Mouse (Mus musculus) kidney, adult 11 months (tissue): ENCODE measurements around the gene Endou.

Experiments used
- DNase-seq: peaks from one replicate; pipeline ENCODE4 v3.0.0; 2022

The Endou gene

DNA sequence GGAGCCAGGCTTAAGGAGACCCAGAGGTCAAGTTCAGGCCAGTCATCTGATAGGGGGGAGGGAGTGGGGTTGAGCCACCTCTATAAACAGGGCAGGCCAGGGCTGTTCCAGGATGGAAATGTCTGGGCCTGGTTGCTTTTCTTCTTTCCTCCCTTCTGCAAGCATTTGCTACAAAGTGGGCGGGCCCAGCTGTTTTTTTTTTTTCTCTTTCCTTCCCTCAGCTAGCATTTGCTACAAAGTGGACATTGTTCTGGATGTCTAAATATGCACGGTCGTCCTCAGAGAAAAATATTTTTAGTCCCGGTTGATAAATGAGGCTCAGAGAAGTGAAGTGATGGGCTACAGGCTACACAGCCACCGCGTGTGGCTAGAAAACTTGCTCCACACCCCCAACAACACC, 23.3 kb upstream of the Endou start:
- DNase-seq = peak; percentile 39

DNA sequence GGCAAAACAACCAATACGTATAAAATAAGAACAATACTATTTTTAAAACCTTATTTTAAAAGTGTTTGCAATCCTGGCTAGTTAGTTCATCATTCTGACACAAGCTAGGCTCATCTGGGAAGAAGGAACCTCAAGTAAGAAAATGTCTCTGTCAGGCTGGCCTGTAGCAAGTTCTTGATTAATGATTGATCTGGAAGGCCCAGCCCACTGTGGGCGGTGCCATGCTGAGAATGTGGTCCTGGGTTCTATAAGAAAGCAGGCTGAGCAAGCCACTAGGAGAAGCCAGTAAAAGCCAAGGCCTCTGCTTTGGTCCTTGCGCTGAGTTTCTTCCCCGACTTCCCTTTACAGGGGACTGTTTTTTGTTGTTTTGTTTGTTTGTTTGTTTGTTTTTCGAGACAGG, 21.4 kb upstream of the Endou start:
- DNase-seq = peak; percentile 50

DNA sequence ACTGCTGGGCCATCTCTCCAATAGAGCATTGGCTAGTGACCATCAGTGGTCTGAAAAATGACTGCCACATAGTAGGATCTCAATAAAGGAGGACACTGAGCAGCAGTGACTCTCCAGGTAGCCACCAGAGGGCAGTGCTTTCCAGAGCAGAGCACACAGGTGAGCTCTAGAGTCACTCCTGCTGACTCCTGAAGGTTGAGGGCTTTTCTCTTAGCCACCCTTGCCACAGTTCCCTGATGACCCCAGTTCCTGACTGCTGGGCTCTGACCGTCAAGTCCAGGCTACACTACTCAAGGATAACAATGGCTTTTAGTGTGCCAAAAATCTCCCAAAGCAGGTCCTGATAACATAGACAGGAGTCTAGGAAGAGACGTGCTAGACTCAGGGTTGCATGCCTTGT, 20.5 kb upstream of the Endou start:
- peak; percentile 30 for DNase-seq

DNA sequence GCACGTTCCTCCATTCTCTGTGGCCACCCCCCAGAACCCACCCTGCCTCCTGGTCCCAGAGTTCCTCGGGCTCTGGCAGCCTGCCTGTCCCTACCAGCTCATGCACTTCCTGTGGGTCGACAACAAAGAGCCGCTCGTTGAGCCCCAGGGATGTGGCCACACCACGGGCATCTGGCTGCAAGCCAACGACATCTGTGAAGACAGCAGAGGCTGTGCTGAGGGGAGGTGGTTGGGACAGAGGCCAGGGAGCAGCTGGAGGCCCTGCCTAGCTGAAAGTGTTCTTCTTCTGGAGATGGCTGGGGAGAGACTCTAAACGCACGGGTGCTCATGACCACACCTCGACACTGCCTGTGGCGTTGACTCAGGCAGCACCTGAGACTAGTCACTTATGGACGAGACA, 19.6 kb upstream of the Endou start:
- peak; percentile 82 for DNase-seq

DNA sequence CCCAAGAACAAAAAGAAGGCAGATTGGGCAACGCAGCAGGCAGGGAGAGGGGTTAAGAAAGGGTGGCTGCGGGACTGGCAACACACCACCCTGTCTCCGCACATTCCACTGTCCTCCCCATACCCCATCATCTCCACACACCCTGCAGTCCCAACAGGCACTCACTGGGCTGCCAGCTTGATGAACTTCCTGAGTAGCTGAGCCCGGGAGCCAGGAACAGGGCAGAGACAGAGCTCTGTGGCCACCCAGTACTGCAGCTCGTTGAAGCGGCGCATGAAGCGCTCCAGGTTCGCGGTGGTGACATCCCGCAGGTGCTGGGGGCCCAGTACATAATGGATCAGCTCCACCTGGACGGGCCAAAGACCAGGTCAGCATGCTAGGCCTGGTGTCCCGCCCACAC, 18.7 kb upstream of the Endou start:
- no peak for DNase-seq

DNA sequence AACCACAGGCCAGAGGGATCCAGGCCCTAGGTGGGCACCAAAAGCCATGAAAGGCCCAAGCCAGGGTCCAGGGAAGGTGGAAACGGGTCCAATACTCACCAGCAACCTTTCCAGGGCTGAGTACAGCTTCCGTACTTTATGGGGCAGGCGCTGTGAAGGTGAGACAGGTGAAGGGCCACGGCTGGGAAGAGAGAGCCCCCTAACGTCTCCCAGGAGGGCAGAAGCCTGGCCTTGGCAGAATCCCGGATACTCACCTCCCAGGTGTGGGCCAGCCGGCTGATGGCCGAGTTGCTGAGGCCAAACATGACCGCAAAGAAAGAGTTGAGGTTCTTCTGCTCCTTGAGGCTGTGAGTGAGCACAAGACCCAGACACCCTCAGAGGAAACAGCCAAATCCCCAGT, 18.3 kb upstream of the Endou start:
- no peak for DNase-seq

DNA sequence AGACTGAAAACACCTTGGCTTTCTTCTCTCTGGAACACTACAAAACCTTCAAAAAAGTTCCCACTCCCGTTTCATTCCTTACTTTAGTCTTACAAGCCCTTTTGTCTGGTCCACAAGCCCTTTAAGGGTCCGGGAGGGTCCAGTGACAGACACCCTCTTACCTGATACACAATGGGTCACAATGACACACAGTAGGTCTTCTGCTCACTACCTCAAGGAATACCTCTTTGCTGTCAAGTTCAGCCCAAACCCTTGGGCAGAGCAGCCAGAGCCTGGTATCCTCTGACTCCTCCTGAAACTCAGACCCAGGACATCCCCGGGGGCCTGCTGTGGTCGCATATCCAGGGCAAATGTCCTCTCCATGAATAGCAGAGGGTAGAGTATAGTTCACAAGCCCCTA, 17.8 kb upstream of the Endou start:
- DNase-seq = no peak

DNA sequence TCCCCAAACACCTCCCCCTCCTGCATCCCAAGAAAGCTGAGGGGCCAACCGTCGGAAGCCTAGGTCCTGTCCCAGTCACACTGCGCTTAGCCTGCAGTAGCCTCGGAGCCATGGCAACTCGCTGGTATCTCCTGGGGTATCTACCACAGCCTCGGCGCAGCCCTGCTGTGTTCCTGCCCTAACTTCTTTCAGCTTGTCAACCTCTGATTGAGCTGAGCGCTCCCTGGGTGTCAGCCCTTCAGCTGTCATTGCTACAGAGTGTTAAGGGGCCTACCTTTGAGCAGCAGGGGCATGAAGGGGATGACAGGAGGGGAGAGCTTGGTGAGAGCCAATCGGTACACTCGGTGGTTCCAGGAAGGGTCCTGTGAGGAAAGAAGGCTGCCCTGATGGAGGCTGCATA, 17.2 kb upstream of the Endou start:
- no peak for DNase-seq

DNA sequence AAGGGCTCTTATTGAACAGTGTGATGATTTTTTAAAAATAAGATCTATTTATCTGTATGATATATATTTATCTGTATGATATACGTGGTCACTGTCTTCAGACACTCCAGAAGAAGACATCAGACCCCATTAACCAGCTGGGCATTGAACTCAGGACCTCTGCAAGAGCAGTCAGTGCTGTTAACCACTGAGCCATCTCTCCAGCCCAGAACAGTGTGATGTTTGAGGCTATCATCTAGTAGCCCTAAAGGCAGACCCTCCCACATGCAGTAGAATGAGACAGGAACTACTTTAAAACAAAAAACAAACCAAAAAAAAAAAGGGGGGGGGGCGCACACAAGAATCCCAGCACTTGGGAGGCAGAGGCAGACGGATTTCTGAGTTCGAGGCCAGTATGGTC, 16.3 kb upstream of the Endou start:
- no peak for DNase-seq

DNA sequence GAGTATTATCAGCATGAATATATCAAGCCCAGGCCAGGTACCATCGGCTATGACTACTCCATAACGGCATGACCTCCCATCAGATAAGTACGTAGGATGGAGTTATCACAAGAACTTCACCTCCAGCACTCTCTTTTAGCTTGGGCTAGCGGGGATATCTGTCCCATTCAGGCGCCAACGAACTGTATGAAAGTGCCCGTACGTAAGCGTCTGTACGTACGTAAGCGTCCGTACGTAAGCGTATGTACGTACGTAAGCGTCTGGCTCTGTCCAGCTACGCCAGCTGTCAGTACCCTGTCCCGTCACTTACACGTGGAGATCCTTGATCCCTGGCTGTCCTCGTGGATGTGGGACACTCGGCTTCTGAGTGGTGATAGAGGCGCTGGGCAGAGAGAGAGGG, 15.6 kb upstream of the Endou start:
- no peak for DNase-seq

DNA sequence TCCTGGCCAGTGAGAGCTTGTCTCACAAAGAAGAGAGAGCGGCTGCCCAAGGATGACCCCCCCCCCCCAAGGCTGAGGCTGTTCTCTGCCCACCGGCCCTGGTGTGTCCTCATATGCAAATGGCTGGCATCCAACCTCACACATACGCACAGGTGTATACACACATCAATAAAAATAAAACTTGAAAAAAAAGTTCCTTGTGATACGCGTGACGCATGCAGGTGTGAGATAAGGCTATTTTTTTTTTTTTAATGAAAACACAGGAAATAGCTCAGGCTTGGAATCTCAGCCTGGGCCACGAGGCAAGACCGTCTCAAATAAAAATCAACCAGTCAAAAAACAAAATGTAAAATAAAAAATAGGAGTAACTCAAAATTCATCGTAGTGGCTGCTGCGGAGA, 15.1 kb upstream of the Endou start:
- no peak for DNase-seq

DNA sequence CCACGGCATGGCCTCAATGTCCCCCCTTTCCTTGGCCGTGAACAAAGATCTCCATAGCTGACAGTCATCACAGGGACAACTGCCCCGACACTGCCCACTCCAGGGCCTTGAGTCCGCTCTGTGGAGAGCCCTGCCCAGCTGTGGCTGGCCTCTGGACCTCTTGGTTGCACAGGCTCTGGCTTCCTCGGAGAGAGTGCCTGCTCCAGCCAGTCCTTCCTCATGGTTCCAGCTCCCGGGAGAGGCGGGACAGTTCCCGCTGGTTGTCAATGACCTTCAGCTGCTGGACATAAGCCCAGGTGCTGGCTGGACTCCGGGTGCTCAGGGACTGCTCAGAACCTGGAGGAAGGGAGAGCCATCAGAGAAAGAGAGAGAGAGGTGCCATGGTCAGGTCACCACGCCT, 14.2 kb upstream of the Endou start:
- peak; percentile 91 for DNase-seq

DNA sequence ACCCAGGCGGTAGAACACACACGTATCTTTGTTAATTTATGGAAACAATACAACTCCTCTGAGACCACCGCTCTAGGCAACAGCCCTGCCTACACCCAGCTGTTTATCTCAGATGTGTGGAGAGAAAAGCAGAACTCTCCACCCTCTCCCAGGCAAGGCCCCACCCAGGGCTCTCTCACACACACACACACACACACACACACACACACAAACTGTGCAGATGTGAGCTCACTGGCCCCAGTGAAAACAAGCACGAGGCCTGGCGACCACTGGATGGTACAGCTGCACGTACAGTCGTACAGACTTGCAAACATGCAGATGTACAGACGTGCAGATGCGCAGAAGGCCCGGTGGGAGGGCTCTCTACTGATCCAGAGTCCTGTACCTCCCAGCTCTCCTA, 13.8 kb upstream of the Endou start:
- no peak for DNase-seq

DNA sequence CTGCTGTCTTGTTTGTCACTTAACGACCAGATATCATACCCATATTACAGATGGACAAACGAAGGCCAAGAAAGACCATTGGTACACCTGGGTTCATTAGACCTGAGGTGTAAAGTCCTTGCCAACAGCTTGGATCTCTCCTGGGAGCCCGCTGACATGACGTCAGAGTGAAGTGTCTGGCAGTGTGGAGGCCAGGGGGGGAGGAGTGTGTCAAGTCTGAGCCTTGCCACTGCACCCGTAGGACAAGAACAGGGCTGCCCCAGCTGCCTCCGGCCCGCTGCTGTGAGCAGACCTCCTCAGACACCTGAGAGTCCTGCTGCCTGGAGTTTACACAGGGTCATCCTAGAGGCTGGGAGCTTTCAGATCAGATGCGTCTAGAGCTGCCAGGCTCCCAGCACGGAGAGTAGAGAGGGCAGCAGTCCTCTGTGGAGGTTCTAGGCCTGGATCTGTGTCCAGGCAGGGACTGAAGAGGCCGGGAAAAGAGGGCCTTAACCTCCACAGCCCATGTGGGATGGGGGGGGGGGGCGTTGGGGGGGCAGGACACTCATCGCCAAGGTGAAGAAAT, 12.9 kb upstream of the Endou start:
- DNase-seq = no peak

DNA sequence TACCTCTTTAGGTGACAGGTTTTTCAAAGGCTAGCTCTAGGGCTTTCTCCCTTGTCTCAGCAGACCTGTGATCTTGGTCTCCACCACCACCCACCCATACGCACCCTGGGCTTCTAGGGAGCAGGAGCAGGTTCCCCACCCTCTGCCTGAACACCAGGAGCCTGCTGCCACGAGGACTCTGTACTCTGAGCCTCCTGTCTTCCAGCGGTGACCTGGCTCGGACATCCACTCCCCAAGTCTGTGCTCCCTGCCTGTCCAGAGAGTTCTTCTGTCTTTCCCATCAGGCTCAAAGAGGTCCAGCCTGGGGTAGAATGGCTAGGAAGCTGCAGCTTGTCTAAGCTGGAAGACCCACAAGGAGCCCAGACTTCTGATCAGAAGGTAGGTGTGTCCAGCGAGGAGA, 12.1 kb upstream of the Endou start:
- DNase-seq = peak; percentile 50

DNA sequence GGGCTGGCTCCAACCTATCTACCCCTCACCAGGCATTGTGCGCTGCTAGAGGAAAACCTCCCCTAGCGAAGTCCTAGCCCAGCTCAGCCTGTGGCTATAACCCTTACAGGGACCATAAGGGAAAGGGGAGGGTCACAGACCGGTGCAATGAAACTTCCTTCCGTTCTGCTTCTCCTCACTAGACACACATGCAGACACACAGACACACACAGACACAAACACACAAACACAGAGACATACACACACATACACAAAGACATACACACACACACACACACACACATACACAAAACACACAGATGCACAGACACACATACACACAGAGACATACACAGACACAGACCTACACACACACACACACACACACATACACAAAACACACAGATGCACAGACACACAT, 11.5 kb upstream of the Endou start:
- no peak for DNase-seq

DNA sequence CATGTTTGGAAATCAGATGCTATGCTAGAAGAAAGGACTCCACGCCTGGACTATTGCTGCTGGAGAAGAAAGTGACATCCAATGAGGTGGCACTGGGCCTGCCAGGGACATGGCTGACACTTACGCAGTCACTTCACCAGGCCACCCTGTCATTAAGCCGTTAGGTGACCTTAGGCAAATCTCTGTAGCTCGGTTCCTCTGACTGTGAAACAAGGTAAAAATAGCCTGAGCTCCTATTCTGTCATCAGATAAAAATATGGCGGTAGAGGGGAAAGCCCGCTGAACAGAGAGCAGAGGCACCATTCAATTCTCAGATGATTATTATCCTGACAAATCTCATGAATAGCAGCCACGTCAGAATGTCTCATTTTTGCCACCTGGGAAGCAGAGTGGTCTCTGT, 10.9 kb upstream of the Endou start:
- no peak for DNase-seq

DNA sequence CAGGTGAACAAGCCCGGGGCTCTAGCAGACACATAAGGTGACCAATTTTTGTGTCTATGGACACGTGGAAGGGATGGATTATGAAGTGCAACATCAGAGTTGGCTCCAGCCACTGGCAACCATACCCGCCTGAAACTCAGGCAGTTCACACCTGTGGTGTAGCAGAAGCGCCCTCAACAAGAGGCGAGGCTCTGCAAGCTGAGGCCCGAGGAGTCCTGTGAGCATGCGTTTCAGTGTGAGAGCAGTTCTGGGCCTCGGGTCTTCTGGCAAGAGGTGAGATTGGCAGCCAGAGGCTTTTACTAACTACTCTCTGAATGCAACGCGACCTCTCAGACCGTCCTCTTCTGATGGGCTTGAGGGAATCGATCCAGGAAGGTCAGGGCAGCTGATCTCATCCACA, 10.5 kb upstream of the Endou start:
- no peak for DNase-seq

DNA sequence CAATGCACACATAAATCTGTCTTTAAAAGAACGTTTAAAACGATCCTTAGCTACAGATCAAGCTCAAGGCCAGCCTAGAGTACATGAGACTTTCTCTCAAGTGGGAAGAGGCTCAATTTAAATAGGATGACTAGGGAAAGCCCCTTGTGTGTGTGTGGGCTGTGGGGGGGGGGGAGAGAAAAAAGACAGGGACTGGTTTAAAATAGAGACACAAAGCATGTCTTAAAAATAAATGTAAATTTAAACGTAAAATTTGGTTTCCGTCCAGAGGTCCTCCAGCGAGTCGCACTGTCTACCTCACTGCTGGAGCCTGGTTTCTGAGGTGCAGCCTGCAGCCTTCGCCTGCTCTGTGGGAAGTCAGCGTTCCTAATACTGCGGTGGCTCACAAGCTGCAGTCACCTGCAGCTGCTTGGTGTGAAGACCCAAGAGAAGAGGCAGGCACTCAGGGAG, 9.2 kb upstream of the Endou start:
- no peak for DNase-seq

DNA sequence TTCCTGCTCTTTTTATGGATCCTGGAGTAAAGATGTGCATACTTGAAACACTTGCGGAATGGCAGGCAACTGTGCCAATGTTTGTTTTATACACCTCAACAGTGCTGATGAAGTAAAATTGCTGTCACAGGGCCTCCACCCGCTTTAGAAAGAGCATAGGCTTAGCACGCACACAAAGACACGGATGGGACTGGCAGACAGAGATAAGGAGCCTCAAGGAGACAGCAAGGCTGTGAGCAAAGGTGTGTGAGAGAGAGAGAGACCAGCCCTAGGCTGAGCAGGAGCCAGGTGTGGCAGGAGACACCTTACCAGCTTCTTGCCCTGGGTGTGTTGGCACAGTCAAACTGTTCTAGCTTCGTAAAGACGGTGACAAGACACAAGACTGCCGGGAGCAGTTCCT, 7.8 kb upstream of the Endou start:
- DNase-seq = no peak

DNA sequence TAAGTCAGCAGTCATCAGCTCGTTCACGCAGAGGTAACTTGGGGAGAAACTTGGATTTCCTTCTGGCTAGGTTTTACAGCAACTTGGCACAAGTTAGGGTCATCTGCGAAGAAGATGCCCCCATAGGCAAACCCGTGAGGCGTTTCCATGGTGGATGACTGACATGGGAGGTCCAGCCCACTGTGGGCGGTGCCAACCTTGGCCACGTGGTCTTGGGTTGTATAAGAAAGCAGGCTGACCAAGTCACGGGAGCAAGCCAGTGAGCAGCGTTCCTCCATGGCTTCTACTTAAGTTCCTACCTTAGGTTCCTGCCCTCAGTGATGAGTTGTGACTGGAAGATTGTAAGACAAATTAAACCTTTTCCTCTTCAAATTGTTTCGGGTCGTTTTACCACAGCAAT, 849 bp upstream of the Endou start:
- DNase-seq = no peak

DNA sequence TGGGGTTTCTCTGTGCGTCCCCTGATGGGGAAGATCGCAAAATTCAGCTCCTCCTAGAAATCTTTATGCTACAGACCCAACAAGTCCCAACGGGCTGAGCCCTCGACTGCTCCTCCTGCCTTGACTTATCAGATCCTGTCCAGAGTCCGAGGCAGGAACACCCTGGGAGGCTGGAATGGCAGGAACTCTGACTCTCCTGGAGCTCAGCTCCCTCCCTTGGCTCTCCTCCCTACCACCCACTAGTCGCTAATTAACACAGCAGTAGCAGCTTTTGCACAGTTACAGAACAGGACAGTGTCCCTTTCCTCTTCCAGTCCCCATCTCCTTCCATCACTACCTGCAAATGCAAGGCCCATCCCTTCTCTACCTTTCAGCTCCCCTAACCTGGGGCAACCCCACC, 774 bp downstream of the Endou start:
- DNase-seq = peak; percentile 80

DNA sequence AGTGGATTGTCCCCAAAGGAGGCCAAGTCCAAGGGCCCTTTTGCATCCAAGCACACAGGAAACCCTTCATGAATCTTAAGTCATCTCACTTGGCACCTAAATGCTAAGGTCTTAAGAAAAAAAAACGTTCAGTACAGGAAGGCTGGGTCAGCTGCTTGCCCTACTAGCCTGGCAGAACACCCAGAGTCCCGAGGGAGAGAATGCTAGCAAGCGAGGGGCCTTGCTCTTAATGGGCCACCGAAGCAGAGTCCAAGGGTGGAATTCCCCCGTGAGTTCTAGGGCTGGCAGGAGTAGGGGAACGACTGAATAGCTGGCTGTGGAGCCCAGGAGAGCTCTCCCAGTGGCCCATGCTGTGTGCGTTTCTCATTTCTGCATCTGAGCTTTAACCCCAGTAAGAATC, 2.3 kb downstream of the Endou start:
- DNase-seq = peak; percentile 85

DNA sequence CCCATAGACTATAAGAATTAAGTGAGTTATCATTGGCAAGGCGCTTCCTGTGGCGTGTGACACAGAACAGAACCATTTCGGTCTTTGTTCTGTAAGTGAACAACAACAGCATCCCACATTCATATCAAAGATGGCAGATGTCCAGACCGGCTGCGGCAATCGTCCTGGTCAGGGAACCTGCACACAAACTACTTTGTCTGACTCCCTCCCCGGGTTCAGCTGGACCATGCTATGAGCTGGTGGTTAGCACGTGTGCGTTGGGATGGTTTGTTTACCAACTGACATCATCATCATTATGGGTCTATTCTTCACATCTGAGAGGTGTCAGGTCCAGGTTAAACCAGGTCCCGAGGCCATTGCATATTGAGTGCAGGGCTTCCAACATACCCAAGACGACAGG, 2.7 kb downstream of the Endou start:
- DNase-seq = no peak

DNA sequence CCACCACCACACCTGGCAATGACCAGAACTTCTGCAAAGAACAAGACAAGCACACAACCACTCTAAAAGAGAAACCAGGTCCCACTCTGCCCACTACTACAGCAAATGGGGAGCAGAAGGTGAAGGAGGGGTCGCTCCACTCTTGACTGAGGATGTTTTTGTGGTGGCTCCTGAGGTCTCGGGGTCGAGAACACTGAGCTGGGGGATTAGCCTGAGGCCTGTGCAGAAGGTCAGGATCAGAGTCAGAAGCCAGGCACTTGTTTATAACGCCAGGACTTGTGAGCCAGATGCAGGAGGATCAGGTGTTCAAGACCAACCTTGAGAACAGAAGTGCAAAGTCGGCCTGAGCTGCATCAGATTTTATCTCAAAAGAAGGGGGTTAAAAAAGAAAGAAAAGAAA, 3.6 kb downstream of the Endou start:
- no peak for DNase-seq

DNA sequence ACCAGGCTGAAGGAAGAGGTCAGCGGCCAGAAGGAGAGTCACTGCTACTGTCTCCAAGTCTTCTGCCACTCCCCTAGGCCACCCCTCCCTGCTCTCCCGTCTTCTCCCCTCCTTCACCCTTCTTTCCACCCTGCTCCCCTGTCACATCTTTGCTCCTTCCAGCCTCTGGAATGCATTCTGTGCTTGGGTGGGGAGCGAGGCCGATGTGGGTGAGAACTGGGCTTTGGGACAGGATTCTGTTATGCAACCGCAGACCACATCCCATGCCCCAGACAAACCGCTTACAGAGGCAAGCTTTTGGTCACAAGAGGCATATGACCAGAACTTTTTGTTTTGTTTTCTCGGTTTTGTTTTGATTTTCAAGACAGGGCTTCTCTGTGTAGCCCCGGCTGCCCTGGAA, 4.1 kb downstream of the Endou start:
- DNase-seq = no peak
